Mouse (Mus musculus): ENCODE measurements around the gene Ylpm1. TPM values are rescaled to one million over a fixed set of nuclear protein-coding genes. Genes with fewer than 3 reads are reported as not detected.

Ylpm1 gene
- total RNA-seq, 2 experiments from 2014 or later = 14.7 to 15.6 TPM

- intact Hi-C loops (cut with DNase I) = no loop called here
- DNase-seq = no peak
These were observed 110.2 kb downstream of the Ylpm1 start for GRCm38 (mm10) chr12:85106292-85106691.

GRCm38 (mm10) chr12:85108643-85109042 lies 112.5 kb downstream of the Ylpm1 start:
- no peak for DNase-seq
- intact Hi-C loops (cut with DNase I) = no loop called here

GRCm38 (mm10) chr12:85109426-85109825 lies 113.3 kb downstream of the Ylpm1 start:
- no peak for DNase-seq

DNA sequence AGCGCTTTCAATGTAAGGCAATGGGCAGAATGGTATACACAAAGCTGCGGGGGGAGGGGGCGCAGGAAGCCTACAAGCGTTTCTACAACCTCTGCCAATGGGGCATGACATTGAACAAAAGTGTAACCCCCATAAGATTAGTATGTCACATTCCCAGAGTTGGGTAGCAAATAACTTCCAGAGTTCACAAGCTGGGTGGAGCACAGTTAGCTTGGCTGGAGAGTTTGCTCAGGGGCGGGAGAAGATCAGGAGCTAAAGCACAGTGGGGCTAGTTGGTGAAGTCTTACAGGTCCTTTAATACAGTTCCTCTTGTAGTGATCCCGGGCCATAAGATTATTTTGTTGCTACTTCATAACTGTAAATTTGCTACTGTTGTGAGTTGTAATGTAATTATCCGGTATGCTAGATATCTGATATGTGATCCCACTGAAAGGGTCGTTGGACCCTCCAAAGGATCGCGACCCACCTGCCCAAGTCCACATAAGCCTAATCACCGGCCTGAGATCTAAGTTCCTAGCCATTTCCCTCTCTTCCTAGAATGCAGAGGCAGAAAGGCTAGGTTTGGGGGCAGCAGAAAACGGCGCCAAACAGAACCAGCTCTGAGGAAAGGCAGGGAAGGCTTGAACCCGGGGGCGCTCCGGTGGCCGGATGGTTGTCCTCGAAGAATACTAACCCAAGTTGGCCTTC lies 114.0 kb downstream of the Ylpm1 start:
- no peak for DNase-seq
- intact Hi-C loops (cut with DNase I) = no loop called here

More at GRCm38 (mm10) chr12:85109426-85109825, 113.3 kb downstream of the Ylpm1 start:
- intact Hi-C loops (cut with DNase I) = no loop called here

DNA sequence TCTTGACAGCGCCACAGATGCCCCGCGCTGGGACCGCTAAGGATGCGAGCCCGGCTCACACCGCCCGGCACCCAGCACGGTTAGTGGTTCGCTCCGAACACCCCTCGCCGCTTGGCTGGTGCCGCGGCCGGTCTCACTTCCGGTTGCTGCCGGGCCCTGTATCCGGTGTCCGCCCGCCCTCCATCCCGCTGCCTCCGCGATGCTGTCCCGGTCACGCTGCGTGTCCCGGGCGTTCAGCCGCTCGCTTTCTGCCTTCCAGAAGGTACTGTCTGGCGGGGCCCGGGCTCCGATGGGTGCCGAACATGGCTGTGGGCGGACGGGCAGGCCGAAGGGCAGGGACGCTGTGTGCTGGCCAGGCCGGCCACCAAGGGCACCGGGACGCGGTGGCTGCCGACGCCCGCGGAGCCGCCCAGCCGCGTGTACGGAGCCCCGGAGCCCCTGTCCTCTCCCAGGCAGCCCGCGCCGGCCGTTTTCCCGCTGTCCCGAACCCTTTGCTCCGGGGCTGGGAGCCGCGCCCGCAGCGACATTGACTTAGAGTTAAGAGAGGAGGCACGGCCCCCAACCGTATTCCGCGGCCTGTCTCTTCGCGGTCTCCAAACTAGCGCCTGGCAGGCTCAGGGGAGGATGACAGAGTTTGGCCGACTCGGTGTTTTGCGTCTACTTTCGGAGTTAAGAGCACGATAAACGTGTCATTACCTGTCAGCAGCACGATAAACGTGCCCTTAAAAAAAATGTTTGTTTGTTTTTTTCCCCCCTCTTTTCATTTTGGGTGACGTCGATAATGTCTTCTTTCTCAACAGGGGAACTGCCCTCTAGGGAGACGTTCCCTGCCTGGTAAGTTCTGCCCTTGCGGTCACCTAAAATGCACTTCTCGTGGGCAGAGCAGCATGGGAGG lies 114.8 kb downstream of the Ylpm1 start, which contains the start of the genes Prox2 and Dlst:
Gene Prox2 (minus strand): TSS at position 62 of the 895 bp plus-strand sequence.
Gene Dlst (plus strand): TSS at position 136 of the 895 bp plus-strand sequence.
- intact Hi-C loops (cut with DNase I) = no loop called here
- DNase-seq = peak; percentile 82 to 86

- intact Hi-C loops (cut with DNase I) = no loop called here
These were observed 116.6 kb downstream of the Ylpm1 start for GRCm38 (mm10) chr12:85112550-85113251.

GRCm38 (mm10) chr12:85113337-85113736 lies 117.2 kb downstream of the Ylpm1 start:
- intact Hi-C loops (cut with DNase I) = no loop called here
- DNase-seq = no peak

More at GRCm38 (mm10) chr12:85112550-85113251, 116.6 kb downstream of the Ylpm1 start:
- DNase-seq = no peak

DNA sequence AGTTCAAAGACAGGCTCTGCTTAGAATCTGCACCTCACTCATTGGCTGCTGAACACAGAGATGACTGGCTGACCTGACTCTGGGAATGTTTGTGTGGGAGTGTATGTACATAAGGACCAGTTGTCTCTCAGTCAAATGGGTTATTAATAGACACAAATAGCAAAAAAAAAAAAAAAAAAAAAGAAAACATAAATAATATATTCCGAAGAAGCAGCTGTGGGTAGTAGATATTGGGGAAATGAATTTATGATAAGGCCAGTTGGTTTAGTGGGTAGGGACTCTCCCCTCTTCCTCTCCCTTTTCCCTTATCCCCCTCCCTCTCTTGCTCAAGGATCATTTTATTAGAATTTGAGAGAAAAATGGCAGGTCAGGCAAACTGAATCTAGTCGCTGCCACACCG lies 117.8 kb downstream of the Ylpm1 start:
- intact Hi-C loops (cut with DNase I) = no loop called here
- DNase-seq = no peak

GRCm38 (mm10) chr12:85115678-85116077 lies 119.6 kb downstream of the Ylpm1 start:
- no peak for DNase-seq
- intact Hi-C loops (cut with DNase I) = no loop called here

Other genes with a start within 250 kb of the Ylpm1 start
- 10 to 100 TPM; 12.7 to 14.1 TPM for gene Npc2, start 223.2 kb upstream of the Ylpm1 start, total RNA-seq (2021)
- 10 to 100 TPM; 39.0 to 42.6 TPM for gene Isca2, start 223.1 kb upstream of the Ylpm1 start, total RNA-seq (2021)
- gene Ltbp2, start 119.8 kb upstream of the Ylpm1 start, total RNA-seq (2021) = 1 to 10 TPM in 1 of 2 experiments, under 1 TPM in 1; 0.48 to 1.5 TPM
- 10 to 100 TPM; 25.0 to 28.1 TPM for gene Fcf1, start 25.4 kb upstream of the Ylpm1 start, total RNA-seq (2021)
- gene Arel1, start 25.4 kb upstream of the Ylpm1 start, total RNA-seq (2021) = 10 to 100 TPM; 19.7 to 26.1 TPM
- gene Prox2, start 114.4 kb downstream of the Ylpm1 start, total RNA-seq (2021) = 1 to 10 TPM; 1.1 to 2.2 TPM
- 100 to 1,000 TPM; 286 to 336 TPM for gene Dlst, start 114.5 kb downstream of the Ylpm1 start, total RNA-seq (2021)
- gene Rps6kl1, start 154.9 kb downstream of the Ylpm1 start, total RNA-seq (2021) = 1 to 10 TPM in 1 of 2 experiments, under 1 TPM in 1; 0.64 to 1.1 TPM
- 1 to 10 TPM; 1.2 to 1.9 TPM for gene Pgf, start 181.5 kb downstream of the Ylpm1 start, total RNA-seq (2021)
- gene Eif2b2, start 223.2 kb downstream of the Ylpm1 start, total RNA-seq (2021) = 10 to 100 TPM; 51.0 to 54.7 TPM